25 mouse cellular contexts compared by ENCODE assay signal in the genomic region with DNA sequence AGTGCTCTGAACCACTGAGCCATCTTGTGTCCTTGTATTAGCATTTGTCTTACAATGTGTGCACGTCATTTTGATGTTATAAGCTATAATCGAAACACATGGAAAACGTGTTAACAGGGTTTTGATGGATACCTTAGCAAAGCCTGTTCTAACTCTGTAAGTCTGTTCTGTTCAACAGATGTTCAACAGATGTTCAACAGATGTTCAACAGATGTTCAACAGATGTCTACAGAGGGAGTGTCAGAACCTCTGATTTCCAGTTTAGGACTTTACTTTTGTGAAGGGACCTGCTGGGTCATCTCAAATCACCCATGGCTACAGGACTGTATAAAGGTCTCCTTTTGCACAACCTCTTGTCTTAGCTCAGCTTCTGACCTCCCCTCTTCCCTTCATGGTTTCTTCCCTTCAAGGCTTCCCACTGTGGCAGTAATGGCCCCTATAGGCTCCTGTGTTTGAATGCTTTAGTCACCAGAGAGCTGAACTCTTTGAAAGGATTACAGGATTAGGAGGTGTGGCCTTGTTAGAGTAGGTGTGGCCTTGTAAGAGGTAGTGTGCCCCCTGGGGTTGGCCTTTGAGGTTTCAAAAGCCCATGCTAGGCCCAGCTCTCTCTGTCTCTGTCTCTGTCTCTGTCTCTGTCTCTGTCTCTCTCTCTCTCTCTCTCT.
A peak's percentile ranks its signal among the peaks of the same experiment; 100 is the strongest.
DNase-seq lines count a peak whose midpoint lies in the region; ATAC-seq and TF ChIP-seq lines count a peak whose summit lies in the region.
"Had no signal": no experiment of that assay in that cellular context is flagged by ENCODE, and none has a peak within 500 bp of the region (broad histone marks: within the 10 kb centered on the region; RNA-seq: fewer than 3 reads in every experiment).

No protein-coding gene starts in this region.

- H3K36me3 ChIP-seq in forebrain, embryonic 10.5 days (replicated peaks), result no peaks in the 10 kb centered on the region
- H3K36me3 ChIP-seq in forebrain, embryonic 12.5 days (replicated peaks), result no peaks in the 10 kb centered on the region
- no peaks in the 10 kb centered on the region for H3K36me3 ChIP-seq in ES-E14 (ENCODE audit: control insufficient read depth, insufficient read depth, low read length, poor library complexity, severe bottlenecking)
- H3K36me3 ChIP-seq in neural tube, embryonic 15.5 days, result no peaks in the 10 kb centered on the region
- H3K36me3 ChIP-seq: embryonic facial prominence, embryonic 12.5 days; heart, embryonic 10.5 days; hindbrain, embryonic 12.5 days; intestine, embryonic 15.5 days; limb, embryonic 10.5 days; limb, embryonic 15.5 days; liver, embryonic 13.5 days had no signal

- WGBS in forebrain, embryonic 10.5 days, result 74% methylated on average over 3 of the region's 3 CpGs
- WGBS in forebrain, embryonic 12.5 days, result 77% methylated on average over 3 of the region's 3 CpGs
- 88% methylated on average over 3 of the region's 3 CpGs for WGBS in neural tube, embryonic 15.5 days

- no peak overlapping the region for H3K27ac ChIP-seq in forebrain, embryonic 10.5 days
- H3K27ac ChIP-seq in forebrain, embryonic 12.5 days, result no peak overlapping the region
- no peak overlapping the region for H3K27ac ChIP-seq in ES-E14 (ENCODE audit: insufficient read depth, low read depth, low read length, poor library complexity, severe bottlenecking)
- H3K27ac ChIP-seq in neural tube, embryonic 15.5 days (replicated peaks), result no peak overlapping the region
- H3K27ac ChIP-seq: embryonic facial prominence, embryonic 12.5 days; heart, embryonic 10.5 days; hindbrain, embryonic 12.5 days; hindbrain, postnatal 0 days; intestine, embryonic 15.5 days; kidney, postnatal 0 days; limb, embryonic 10.5 days; limb, embryonic 15.5 days; liver, embryonic 13.5 days had no signal

- H3K9ac ChIP-seq in forebrain, embryonic 12.5 days, result no peak overlapping the region
- H3K9ac ChIP-seq in ES-E14 (ENCODE audit: insufficient read depth, low read depth, low read length, poor library complexity, severe bottlenecking), result no peak overlapping the region
- H3K9ac ChIP-seq in neural tube, embryonic 15.5 days (replicated peaks), result no peak overlapping the region
- H3K9ac ChIP-seq: embryonic facial prominence, embryonic 12.5 days; hindbrain, embryonic 12.5 days; intestine, embryonic 15.5 days; limb, embryonic 15.5 days; liver, embryonic 13.5 days had no signal

- peak; percentile 19 for DNase-seq in forebrain, embryonic 10.5 days (ENCODE audit: extremely low spot score, low spot score)
- peak; percentile 31 for DNase-seq in lung, postnatal 10 days
- no peak for DNase-seq in lung, postnatal 14 days
- peak; percentile 51 for DNase-seq in ES-E14 (ENCODE audit: low read depth, low spot score)
- peak; percentile 43 for DNase-seq in mesoderm, embryonic 11.5 days (ENCODE audit: low read depth, low spot score)
- DNase-seq: adrenal gland, postnatal 25 days; cerebellum, adult 11-12 months; cerebellum, adult 9-11 months; gastrocnemius, postnatal 14 days; heart, postnatal 36 days; kidney, adult 2 months; liver, embryonic 13.5 days had no signal

- no peak overlapping the region for H3K4me3 ChIP-seq in forebrain, embryonic 10.5 days
- no peak overlapping the region for H3K4me3 ChIP-seq in forebrain, embryonic 12.5 days (replicated peaks)
- no peak overlapping the region for H3K4me3 ChIP-seq in ES-E14 (ENCODE audit: insufficient read depth in 1 of 2, low read depth in 1 of 2, low read length in 2 of 2, poor library complexity in 1 of 2, severe bottlenecking in 1 of 2)
- no peak overlapping the region for H3K4me3 ChIP-seq in neural tube, embryonic 15.5 days (replicated peaks)
- H3K4me3 ChIP-seq: embryonic facial prominence, embryonic 12.5 days; heart, embryonic 10.5 days; hindbrain, embryonic 12.5 days; intestine, embryonic 15.5 days; limb, embryonic 10.5 days; limb, embryonic 15.5 days; liver, embryonic 13.5 days had no signal

- H3K4me1 ChIP-seq in forebrain, embryonic 10.5 days, result peaks cover 6% of the 10 kb centered on the region
- no peaks in the 10 kb centered on the region for H3K4me1 ChIP-seq in forebrain, embryonic 12.5 days
- peaks cover 6 to 11% of the 10 kb centered on the region in 2 experiments for H3K4me1 ChIP-seq in ES-E14 (ENCODE audit: control insufficient read depth in 2 of 2, insufficient read depth in 2 of 2, low read length in 2 of 2, poor library complexity in 1 of 2)
- no peaks in the 10 kb centered on the region for H3K4me1 ChIP-seq in neural tube, embryonic 15.5 days
- H3K4me1 ChIP-seq: embryonic facial prominence, embryonic 12.5 days; heart, embryonic 10.5 days; hindbrain, embryonic 12.5 days; intestine, embryonic 15.5 days; limb, embryonic 10.5 days; limb, embryonic 15.5 days; liver, embryonic 13.5 days had no signal

- H3K9me3 ChIP-seq in forebrain, embryonic 10.5 days, result no peaks in the 10 kb centered on the region
- no peaks in the 10 kb centered on the region for H3K9me3 ChIP-seq in forebrain, embryonic 12.5 days
- no peaks in the 10 kb centered on the region for H3K9me3 ChIP-seq in ES-E14 (ENCODE audit: control insufficient read depth, insufficient read depth, low read depth, low read length)
- no peaks in the 10 kb centered on the region for H3K9me3 ChIP-seq in neural tube, embryonic 15.5 days (replicated peaks)
- H3K9me3 ChIP-seq: embryonic facial prominence, embryonic 12.5 days; heart, embryonic 10.5 days; hindbrain, embryonic 12.5 days; intestine, embryonic 15.5 days; limb, embryonic 10.5 days; limb, embryonic 15.5 days; liver, embryonic 13.5 days had no signal

- in situ Hi-C loops in ES-E14 (cut with MboI; ENCODE audit: low sequenced_read_pairs in 2 of 2, unreplicated experiment in 2 of 2), result no loop called here

- no peak for ATAC-seq in forebrain, embryonic 12.5 days (ENCODE audit: low FRiP score)
- ATAC-seq in neural tube, embryonic 15.5 days (ENCODE audit: low FRiP score), result no peak
- ATAC-seq: CD4-positive, CD25-positive, alpha-beta regulatory T cell, adult 4 months; hindbrain, postnatal 0 days; intestine, embryonic 15.5 days; midbrain, embryonic 16.5 days had no signal

- no peaks in the 10 kb centered on the region for H3K27me3 ChIP-seq in forebrain, embryonic 10.5 days (ENCODE audit: poor library complexity, severe bottlenecking)
- no peaks in the 10 kb centered on the region for H3K27me3 ChIP-seq in forebrain, embryonic 12.5 days
- H3K27me3 ChIP-seq in neural tube, embryonic 15.5 days (replicated peaks), result no peaks in the 10 kb centered on the region
- H3K27me3 ChIP-seq: embryonic facial prominence, embryonic 12.5 days; hindbrain, embryonic 12.5 days; intestine, embryonic 15.5 days; limb, embryonic 15.5 days; liver, embryonic 13.5 days had no signal

- no peak overlapping the region for H3K4me2 ChIP-seq in forebrain, embryonic 12.5 days
- H3K4me2 ChIP-seq in neural tube, embryonic 15.5 days, result no peak overlapping the region
- H3K4me2 ChIP-seq: embryonic facial prominence, embryonic 12.5 days; hindbrain, embryonic 12.5 days; intestine, embryonic 15.5 days; limb, embryonic 15.5 days; liver, embryonic 13.5 days; midbrain, embryonic 11.5 days had no signal

TF ChIP-seq in ES-E14, 5 proteins besides CTCF, POLR2A, EP300 and RAD21:
- TF ChIP-seq ZC3H11A (IDR thresholded peaks at IDR 0.05; ENCODE audit: borderline replicate concordance, low read depth, low read length) (no peak), MAFK (IDR thresholded peaks at IDR 0.05; ENCODE audit: insufficient read depth, low read depth, low read length) (no peak), HCFC1 (IDR thresholded peaks at IDR 0.05; ENCODE audit: borderline replicate concordance, insufficient read depth, low read length) (no peak), CHD2 (IDR thresholded peaks at IDR 0.05; ENCODE audit: low read depth, low read length) (no peak), ZNF384 (IDR thresholded peaks at IDR 0.05; ENCODE audit: low read depth, low read length) (no peak)
